Mouse (Mus musculus): Measurements from ENCODE around the gene Zfand2b.

The Zfand2b gene

GRCm38 (mm10) chr1:75168472-75169464, at the start of gene Zfand2b:
TSS of gene Zfand2b (plus strand) at chr1:75168646.
- DNase-seq: peak; percentile 99

- DNase-seq: peak; percentile 46
Measured at GRCm38 (mm10) chr1:75122211-75122610, 46.2 kb upstream of the Zfand2b start.

GRCm38 (mm10) chr1:75124346-75125321, 43.8 kb upstream of the Zfand2b start, which contains the start of gene Nhej1:
TSS of gene Nhej1 (minus strand) at chr1:75125200.
- DNase-seq: peak; percentile 98

DNA sequence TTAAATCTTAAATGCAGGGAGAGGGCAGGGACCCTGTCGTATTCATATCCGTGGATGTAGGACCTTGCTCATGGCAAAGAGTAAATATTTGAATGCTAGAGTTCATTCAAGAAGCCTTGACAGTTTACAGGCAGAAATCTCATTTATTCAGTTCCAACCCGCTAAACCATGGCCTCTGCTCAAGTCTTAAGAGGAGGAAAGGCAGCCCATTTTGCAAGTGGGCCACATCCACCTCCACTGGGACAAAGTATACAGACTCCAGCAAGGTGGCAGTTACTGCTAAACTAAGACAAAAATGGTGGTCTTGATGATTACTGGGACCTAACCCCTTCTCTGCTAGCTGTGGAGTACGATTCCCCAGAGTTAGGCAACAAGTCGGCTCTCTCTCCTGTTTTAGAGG, 43.0 kb upstream of the Zfand2b start:
- no peak for DNase-seq

DNA sequence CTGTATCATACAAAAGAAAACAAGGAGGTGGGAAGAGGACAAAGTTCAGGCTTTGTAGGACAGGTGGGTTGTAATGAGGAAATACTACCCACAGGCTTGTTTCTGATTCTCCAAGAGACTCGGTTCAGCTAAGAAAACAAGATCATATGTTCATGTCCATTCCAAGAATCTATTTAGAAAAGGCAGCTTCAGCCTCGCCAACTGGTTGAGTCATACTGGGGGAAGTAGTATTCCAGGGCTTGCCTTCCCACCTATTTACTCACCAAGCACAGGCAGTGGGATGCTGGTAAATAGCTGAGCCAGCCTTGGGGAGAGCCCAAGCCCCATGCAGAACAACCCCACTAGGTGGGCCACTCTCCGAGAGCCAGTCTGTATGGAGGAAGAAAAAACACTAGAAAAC, 39.8 kb upstream of the Zfand2b start:
- DNase-seq: no peak

DNA sequence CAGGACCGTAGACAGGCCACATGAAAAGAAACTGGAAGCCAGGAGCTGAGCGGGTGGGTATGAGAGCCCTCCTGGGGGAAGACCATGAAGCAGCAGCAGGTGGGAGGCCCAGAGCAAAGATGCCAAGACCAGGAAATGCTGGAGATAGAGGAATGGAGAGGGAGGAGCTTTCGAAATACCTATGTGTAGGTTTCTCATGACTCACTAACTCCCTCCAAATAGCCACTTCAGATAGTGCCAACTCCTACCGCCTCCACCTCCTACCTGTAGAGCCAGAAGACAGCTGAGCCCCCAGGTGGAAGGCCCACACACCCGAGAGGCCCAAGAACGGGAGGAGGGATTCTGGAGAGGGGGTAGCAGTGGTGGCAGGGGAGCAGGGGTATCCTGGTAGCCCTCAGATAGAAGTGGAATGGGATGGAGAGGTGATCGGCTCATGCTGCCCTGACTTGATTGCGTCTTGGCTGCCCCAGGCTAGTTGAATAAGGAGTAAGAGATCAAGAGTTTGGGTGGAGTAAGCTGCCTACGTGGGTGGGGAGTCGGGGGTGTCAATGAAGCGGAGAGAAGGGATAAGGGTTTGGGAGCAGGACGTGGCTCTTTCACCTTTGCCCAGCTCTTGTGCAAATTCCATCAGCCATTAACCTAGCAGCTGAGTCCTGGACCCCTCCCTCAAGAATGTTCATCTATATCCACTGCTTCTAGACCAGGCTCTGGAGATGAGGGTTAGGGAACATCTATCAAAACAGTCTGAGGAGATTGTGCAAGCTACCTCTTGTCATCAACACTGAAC, 34.8 kb upstream of the Zfand2b start, which contains the start of gene Slc23a3:
TSS of gene Slc23a3 (minus strand) at position 470 of the 787 bp plus-strand sequence.
- no peak for DNase-seq

DNA sequence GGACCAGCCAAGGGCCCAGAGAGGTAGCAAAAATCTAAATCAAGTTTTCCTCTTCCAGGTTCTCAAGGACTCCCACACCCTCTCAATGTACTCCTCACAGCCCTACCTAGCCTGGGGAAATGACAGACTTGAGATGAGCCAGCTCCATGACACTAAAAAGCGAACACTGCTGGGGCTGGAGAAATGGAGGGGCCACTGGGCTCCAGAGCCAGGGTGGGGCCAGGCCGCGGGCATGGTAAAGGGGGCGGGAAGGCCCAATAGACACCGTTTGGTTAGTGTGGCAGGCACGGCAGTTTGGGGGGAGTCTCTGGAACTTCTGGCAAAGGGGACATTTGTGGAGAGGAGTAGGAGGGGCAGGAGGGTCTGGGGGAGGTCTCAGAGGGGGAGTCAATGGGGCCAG, 32.2 kb upstream of the Zfand2b start:
- DNase-seq: no peak

- DNase-seq: no peak
Measured at GRCm38 (mm10) chr1:75136730-75137129, 31.7 kb upstream of the Zfand2b start.

- DNase-seq: no peak
Measured at GRCm38 (mm10) chr1:75138448-75138847, 30.0 kb upstream of the Zfand2b start.

DNA sequence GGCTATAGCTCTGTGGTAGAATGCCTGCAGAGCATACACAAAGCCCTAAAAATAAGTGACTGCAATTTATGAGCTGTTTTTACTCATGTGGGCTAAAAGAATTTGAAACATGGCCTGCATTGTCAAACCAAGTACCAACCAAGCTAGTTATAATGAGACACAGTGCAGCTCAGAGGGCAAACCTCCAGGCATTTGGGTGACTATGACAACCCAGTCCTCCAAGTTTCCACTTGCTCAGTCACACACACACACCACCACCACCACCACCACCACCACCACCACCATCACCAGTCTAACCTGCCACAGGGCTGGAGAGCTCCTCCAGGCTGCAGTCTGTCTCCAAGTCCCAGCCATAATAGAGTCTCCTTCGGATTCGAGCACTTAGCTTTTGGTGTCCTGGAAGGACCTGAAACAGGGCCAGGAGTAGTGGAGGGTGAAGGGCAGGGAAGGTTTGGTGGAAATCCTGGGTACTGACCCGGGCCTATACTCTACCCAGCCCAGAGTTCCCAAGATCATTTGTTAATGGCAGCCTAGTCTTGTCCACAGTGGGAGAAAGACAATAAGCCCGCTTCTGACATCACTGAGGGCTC, 27.8 kb upstream of the Zfand2b start:
- peak; percentile 16 for DNase-seq

GRCm38 (mm10) chr1:75141486-75142190, 26.8 kb upstream of the Zfand2b start:
- peak; percentile 80 for DNase-seq

GRCm38 (mm10) chr1:75142301-75143261, 25.9 kb upstream of the Zfand2b start, which contains the start of the genes Cnppd1 and Retreg2:
TSS of gene Cnppd1 (minus strand) at chr1:75142711.
TSS of gene Retreg2 (plus strand) at chr1:75142778.
- peak; percentile 97 for DNase-seq

DNA sequence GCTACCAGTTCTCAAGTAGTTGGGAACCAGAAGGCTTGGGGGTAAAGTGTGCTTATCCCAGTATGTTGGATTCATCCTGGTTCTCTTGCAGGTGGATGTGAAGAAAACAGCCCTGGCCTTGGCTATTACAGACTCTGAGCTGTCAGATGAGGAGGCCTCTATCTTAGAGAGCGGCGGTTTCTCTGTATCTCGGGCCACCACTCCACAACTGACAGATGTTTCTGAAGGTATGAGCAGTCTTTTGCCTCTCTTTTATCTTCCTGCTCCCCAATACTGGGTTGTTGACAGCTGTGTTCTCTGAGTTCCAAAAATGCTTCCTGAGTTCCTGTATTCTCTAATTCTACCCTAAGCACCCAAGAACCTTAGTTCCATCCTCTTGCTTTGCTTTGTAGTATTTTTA, 22.9 kb upstream of the Zfand2b start:
- DNase-seq: no peak

GRCm38 (mm10) chr1:75147411-75148135, 20.9 kb upstream of the Zfand2b start:
- DNase-seq: no peak

- no peak for DNase-seq
Measured at GRCm38 (mm10) chr1:75148727-75149126, 19.7 kb upstream of the Zfand2b start.

GRCm38 (mm10) chr1:75155837-75156236, 12.6 kb upstream of the Zfand2b start:
- no peak for DNase-seq

DNA sequence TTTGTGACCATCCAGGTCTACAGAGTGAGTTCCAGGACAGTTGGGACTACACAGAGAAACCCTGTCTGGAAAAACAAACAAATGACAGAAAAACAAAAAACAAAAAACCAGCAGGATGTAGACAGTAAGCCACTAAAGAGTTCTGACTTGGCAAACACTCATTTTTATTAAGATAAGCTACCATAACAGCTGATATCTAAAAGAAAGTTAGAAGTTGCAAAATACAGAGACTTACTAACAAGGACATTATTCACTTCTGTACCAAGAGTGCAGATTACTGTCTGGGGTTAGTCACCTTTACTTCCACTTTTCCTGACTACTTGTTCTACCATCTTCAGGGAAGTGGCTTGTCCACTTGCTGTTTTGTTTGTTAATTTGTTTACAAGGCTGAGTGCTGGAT, 9.5 kb upstream of the Zfand2b start:
- no peak for DNase-seq

- no peak for DNase-seq
Measured at GRCm38 (mm10) chr1:75159540-75160255, 8.7 kb upstream of the Zfand2b start.
